Mouse (Mus musculus) induced T-regulatory cell, adult 2 months (primary cell): Measurements from ENCODE around the gene Lysmd1.
"Not testable (repeated sequence)": the region's sequence is repeated elsewhere in the genome, so short reads cannot be mapped to it uniquely, and the experiment has no call there.

Experiments
- DNase-seq: peaks from one replicate; pipeline ENCODE4 v3.0.0-alpha.2; 2012; ENCODE audit warnings: low read depth

Lysmd1 gene

DNA sequence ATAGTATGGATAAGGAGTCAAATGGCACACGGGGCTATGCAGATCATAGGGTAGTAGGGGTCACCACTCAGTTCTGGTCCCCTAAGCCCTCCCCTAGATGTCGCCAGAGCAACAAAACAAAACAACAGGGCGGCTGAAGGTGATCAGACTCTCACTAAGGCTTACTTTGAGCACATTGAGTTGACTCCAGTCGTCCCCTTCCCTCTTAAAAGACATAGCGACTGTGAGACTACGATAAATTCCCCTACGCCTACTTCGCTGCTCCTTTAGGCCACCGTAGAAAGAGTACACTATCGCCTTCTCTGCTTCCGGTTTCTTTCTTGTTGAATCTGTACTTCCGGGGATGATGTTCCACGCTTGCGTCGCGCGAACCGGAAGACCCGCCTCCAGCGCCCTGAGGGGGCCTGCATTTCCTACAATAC lies at the start of gene Lysmd1, which contains the start of gene Scnm1:
Lysmd1 (plus strand) TSS at position 409 of the 422 bp plus-strand sequence.
Scnm1 (minus strand) TSS at position 332 of the 422 bp plus-strand sequence.
- peak; percentile 96 for DNase-seq

DNA sequence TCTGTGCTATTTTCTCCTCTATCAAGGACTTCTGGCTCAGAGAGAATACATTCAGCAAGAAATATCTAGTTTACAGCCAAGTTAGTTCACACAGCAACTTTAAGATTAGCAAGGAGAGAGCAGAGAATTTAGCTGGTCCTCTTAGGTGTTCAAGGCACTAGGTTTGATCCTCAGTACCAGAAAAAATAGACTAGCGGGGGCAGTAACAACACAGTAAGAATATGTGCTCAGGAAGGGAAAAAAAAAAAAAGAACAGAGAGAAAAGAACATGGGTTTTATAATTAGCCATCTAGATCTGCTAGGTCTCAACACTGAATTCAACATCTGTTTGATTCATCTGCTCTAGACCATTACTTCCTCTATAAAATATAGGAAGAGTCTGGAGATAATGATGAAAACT lies 45.8 kb upstream of the Lysmd1 start:
- DNase-seq: no peak

DNA sequence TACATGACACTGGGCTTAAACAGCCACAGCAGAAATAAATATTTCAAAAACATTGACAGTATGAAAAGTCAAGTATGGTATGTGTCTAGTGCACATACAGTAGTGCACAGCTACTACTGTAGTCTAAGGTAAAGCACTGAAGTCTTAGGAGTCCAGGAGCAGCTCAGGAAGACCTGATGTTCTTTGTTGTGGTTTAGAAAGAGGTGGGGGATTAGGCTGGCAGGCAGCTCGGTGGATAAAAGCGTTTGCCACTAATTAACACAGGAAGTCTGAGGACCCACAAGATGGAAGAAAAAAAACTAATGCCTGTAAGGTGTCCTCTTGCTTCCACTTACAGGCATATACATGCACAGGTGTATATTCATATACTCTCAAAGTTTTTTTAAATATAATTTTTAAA lies 33.0 kb upstream of the Lysmd1 start:
- DNase-seq: no peak

DNA sequence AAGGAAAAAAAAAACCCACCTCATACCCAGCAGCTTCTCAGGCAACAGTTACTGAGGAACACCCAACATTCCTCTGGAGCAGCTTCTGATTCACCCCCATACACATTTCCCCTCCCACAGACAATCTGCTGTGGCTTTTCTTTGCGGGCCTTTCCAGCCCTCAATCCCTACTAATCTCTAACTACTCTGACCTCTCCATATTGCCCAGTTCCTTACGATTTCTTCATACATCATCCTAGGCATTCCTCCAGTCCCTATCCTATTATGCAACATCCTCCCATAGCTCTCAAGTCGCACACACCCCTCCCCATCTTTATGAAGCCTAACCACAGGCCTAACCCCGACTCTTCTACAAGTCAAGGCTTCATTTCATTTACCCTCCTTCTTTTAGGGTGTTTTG lies 28.8 kb upstream of the Lysmd1 start:
- DNase-seq: no peak

DNA sequence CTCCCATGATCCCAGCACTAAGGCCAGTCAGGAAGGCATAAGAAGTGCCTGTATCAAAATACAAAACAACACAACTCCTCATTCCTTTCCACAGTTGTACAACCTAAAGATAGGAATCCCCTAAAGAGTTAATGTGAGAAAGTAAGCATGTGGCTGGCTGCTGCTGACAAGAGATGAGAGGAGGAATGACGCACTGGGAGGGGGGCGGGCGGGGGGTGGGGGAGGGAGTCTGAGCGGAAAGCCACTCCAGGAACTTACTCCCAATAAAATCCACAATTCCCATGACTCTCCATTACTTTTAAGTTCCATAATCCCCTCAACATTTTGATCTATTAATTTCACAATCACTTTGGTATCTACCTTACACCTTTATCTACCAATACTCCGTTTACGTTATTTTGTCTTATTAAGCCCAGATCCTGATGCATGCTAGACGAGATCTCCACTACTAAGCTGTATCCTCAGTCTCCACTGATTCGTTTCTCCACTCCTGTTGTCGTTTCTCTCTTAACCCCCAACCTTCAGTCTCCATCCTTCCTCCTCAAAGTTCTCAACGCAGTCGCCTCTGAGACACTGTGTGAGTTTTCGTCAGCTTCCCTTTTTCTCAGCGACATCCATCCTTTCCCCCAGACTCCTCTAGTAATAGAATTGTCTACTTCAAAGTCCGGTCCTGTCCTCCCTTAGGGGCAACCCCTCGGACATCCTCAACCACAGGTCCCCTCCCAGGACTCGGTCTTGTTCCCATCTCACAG lies 28.1 kb upstream of the Lysmd1 start:
- DNase-seq: peak; percentile 43

DNA sequence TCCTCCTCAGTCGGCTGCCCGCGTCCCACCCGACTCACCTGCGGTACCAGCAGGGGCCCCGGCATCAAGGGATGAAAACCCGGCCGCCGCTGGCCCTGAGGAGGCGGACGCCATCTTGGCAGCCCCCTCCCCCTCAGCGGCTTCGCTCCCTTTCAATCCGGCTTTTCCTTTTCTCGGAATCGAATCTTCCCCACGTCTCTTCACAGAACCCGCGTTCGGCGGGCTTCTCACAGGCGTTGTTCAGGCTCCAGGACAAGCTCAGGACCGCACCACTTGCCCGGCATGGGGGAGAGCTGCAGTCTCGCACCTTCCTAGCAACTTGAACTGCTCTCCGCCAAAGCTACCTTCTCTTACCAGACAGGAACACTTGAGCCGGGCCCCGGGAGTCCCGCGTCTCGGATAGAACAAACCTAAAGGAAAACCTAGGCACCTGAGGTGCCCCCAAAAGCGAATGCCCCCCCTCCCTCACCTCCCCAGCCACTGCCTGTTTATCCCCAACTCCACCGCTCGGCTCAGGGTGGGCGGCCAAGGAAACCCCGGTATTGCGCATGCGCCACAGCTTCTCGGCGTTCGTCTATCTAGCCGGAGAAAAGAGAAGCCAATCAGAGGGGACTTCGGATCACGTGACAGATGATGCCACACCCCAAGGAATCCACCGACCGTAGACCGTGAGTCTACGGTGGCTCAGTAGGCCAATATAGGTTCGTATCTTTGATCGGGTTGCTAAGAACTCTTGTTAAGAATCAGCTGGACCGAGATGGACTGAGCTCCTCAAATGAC lies 27.4 kb upstream of the Lysmd1 start, which contains the start of gene Pip5k1a:
Pip5k1a (minus strand) TSS at position 593 of the 780 bp plus-strand sequence.
- peak; percentile 99 for DNase-seq

DNA sequence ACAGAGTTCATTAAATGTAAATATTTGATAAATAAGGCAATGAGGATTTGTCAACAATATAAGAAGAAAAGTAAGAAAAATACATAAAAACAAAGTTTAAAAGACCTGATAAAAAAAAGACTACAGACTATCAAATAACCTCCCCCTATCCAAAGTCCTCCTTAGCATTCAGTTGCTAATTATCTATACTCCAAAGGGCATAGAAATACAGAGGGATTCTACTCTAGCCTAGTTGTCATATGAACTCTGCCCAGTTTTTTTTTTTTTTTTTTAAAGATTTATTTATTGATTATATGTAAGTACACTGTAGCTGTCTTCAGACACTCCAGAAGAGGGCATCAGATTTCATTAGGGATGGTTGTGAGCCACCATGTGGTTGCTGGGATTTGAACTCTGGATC lies 26.6 kb upstream of the Lysmd1 start:
- not testable (repeated sequence) for DNase-seq

DNA sequence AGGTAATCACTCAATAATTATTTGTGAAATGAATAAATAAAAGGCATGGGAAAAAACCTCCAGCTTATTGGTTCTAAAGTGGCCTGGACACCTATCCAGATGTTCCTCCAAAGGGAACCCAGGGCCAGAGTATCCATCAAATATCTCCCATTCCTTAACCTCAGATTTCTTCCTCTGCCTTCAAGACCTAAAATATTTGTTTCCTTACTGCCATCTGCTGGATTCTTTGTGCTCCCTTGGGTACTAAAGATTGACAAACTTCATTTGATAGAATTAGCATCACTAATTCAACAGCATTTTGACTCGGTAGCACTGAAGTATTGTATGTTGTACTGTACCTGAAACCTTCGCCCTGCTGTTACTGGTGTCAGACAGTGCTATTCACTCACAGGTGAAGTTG lies 26.0 kb upstream of the Lysmd1 start:
- peak; percentile 53 for DNase-seq

DNA sequence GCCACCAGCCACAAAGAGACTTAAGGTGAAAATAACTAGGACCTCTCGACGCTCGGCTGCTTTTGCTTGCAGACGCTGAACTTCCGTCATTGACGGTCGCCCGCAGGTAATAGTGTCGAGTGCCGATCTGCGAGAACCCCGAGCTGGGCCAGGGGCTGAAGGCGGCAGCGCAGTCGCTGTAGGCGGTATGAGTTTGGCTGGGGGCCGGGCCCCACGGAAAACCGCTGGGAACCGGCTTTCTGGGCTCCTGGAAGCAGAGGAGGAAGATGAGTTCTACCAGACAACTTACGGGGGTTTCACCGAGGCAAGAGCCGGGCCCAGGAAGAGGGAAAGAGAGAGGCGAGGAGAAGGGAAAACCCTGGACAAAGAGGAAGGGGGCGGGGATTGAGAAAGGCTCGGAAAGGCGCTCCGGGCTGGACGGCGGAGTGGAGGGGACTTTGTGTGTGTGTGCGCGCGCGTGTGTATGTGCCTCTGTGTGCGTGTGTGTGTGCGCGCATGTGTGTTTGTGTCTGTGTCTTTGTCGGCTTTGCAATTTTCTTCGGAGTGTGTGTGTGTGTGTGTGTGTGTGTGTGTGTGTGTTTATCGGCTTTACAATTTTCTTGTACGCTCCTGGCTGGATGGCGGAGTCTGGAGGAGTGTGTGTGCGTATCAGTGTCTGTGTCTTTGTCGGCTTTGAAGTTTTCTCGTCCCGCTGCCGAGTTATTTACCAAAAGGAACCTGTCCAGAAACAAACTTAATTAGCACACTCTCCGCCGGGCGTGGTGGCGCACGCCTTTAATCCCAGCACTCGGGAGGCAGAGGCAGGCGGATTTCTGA lies 22.8 kb upstream of the Lysmd1 start, which contains the start of gene Vps72:
Vps72 (plus strand) TSS at position 112 of the 816 bp plus-strand sequence.
- DNase-seq: peak; percentile 92

DNA sequence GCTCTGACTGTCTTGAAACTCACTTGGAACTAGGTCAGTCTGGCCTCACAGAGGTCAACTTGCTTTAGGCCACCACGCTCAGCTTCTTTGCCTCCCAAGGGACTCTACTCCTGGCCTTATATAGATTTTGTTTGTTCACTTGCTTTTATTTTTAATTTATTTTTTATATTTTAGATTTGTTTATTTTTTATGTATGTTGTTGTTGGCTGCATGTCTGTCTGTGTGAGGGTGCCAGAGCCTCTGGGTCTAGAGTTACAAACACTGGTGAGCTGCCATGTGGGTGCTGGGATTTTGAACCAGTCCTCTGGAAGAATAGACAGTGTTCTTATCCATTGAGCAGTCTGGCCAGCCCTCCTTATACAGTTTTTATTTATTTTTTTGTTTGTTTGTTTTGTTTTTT lies 21.1 kb upstream of the Lysmd1 start:
- no peak for DNase-seq

DNA sequence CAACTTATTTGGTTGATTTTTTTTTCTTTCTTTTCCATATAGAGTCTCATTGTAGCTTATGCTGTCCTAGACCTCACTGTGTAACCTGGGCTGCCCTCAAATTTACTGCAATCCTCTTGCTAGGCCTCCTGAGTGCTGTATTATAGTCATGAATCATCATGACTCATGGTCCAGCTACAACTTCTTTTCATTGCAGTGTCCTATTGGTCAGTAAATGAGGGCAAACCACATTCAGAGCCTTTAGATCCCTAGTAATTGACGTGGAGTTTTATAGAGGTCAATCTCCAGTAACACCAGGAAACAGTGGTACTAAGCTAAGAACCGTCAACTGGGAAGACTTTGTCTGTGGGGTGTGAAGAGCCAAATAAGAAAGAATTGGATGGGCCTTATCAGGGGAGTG lies 16.1 kb upstream of the Lysmd1 start:
- no peak for DNase-seq

DNA sequence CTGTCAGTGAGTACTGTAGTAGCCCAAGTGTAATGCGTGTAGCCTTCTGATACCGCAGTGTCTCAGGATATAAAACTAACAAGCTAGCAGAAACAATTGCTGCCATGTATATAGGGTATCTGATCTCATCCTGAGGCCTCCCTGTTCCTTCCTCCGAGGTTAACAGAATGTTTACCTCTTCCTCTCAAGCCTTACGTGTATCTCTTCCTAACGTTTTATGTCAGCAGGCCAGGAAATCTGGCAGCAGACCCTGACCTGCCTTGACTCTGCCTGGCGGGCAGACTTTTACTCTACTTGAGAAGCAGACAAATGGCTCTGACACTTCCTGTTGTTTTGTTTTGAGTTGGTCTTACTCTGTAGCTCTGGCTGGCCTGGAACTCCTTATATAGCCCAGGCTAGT lies 12.3 kb upstream of the Lysmd1 start:
- DNase-seq: no peak

DNA sequence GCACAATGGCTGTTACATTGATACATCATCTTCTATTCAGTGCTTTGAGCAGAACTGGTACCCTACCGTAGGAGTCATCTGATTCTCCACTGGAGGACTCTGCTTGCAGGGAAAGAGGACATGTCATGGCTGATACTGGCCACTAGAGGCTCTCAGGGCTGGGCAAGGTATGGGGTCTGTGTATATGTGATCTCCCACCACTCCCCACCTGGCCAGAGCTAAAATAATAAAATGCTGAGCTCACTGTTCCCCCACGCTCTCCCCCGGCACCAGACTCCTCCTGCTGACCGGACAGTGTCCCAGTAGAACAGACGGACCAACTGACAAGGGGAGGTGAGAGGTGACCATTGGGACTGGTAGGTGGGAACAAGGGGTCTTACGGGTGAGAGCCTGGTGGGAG lies 9.6 kb upstream of the Lysmd1 start, which contains the start of gene Tmod4:
Tmod4 (plus strand) TSS at position 231 of the 400 bp plus-strand sequence.
- peak; percentile 44 for DNase-seq

DNA sequence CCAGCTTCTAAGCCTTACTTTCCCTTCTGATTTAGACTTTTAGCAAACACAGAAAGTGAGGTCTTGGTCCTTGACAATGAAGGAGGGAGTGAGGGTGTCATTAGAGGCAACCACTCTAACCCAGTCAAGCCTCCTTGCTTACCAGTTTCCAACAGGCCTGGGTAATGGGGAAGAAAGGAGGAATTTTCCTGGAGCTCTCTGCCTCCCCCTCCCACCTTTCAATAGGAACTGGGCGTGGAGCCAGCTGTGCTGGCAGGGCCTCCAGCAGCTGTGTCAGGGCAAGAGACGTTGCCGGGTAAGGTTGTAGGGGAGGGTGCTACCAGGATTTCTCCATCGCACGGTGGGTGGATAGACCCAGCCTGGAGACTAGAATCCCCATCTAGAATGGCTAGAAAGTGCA lies 8.9 kb upstream of the Lysmd1 start:
- DNase-seq: no peak

DNA sequence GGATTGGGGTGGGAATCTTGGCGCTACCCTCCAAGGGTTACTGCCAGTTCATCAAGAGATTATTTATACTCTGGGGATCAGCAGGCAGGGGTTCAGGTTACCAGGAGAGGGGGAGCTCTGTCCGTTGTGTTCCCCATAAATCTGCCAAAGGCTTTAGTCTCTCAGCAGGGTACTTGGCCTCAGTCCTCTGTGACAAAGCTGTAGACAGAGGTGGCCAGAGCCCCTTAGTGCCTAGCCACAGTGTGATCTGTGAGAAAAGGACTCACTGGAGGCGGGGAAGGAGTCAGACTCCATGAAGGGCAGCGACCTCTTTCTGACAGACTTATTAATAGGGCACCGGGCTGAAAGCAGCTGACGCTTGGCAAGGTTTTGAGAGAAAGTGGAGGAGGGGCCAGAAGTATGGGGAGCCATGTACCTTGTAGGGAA lies 4.6 kb upstream of the Lysmd1 start:
- no peak for DNase-seq

DNA sequence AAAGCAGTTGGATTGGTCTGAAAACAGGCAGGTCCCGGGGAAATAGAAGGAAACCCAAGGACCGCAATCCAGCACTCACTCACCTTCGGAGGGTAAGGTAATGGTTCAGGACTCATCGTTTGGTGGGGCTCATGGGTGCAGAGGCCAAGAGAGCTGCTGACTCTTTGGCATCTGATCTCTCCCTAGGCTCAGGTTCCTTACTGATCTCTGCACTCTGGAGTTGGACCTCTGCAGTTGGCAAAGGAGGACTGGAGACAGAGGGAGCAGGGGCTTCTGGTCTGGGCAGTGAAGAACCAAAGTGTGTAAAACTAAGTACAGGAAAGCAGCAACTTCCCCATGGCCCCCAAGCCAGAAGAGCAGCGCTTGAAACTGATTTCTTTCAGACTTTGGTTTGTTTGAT lies 3.8 kb upstream of the Lysmd1 start:
- no peak for DNase-seq

DNA sequence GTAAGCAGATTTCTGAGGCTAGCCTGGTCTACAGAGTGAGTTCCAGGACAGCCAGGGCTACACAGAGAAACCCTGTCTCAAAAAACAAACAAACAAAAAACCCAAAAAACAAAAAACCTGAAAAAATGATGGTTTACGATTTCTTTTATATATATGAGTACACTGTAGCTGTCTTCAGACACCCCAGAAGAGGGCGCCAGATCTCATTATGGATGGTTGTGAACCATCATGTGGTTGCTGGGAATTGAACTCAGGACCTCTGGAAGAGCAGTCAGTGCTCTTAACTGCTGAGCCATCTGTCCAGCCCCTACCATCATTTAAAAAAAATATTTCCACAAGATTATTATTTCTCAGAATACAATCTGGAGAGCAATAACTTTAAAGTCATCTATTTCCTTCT lies 1.5 kb upstream of the Lysmd1 start:
- not testable (repeated sequence) for DNase-seq

DNA sequence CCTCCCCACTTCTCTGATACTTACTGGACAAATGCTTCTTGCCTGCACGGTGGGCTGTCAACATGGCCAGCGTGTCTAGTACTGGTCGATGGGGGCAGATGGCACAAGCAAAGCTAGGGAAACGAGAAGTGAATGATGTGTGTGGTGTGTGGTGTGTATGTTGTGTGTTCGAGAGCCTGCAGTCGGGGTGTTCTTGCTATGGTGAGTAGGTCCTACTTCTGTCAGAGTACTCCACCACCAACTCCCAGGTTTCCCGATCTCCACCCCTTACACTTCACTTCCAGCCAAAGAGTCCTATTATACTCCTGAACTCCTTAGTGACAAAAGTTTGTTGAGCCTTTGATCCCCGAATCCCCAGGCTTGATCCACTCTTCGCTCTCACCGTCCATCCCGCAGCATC lies 712 bp upstream of the Lysmd1 start:
- no peak for DNase-seq

DNA sequence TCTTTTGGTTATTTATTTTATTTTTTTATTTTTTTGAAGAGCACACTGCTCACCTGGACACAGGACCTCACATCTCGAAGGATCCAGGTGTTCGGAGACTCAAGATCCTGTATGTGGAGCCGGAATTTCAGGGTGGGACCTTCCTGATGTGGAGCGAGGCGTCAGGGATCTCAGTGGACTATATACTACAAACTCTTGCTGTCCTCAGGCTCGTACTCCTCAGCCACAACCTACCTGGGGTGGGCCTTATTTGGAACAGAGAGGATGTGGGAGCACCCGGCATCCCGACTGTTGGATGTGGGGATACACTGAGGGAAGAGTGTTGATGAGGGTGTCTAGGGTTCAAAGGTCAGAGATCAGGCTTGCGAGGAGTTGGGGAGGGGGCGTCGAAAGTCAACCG lies 245 bp downstream of the Lysmd1 start:
- not testable (repeated sequence) for DNase-seq

DNA sequence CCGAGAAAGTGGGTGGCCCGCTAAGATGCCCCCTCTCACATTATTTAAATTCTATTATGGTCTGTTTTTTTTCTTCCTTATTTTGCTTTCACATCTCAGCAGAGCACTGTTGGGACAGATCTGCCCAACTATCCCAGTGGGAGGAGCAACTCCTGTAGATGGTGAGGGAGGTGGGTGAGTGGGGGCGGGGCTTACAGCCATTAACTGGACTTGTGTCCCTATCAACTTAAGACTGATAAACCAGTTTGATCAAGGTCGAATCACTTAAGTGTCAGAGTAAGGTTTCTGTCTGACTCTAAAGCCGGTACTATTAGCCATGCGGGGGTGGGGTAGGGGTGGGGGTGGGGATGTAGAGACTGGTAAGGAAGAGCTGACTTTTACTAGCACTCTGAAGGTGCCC lies 1.1 kb downstream of the Lysmd1 start:
- DNase-seq: peak; percentile 67

DNA sequence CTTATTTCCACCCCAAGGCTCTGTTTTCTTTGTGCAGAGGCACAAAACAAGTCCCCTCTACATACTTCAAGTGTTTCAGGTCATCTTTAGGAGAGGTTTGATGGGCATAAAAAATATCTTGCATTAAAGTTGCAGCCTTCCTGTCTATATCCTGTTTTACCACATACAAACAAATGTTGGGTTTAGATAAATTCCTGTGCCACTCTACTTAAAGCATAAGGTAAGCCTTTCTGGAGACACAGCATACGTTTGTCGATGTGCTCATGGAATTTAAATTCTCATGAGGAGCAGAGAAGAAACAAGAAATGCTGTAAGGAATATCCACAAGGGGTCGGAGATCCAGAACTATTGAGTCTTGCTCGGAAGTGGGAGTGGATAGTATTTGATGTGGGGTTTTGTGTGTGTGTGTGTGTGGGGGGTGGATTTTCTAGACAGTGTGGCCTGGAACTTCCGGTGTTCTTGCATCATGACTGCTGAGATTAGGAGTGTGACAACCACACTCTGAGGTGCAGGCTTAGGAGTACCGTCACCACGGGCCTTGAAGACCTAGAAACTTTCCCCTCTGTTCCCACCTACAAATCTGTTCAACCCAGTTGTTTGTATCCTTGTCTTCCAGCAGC lies 1.7 kb downstream of the Lysmd1 start:
- peak; percentile 88 for DNase-seq

DNA sequence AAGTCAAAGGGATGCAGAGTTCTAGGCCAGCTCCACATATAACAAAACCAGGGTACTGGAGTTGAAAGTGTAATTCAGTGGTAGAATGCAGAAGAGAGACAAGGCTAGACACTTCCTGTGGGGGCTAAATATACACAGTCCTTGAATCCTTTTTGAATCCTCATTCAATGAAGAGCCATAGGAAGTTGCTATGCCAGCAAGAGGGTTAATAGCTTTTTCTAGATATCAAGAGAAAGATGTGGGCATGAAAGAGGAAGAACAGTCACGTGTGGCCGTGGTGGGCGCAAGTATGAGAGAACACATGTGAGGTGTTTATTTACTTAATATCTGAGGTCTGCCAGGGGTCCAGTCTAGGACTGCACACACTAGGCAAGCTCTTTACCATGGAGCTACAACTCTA lies 2.4 kb downstream of the Lysmd1 start:
- DNase-seq: no peak
